Mouse (Mus musculus) thymus, adult 2 months (tissue): Measurements from ENCODE around the gene Gm9803.

Source experiments
- CTCF ChIP-seq: fragments of 200-500 bp; IDR thresholded peaks from 2 replicates; pipeline ENCODE4 v1.5.1; 2012; ENCODE audit warnings: mild to moderate bottlenecking, control low read depth, low read length, moderate library complexity, borderline replicate concordance; ENCODE audit not compliant: control insufficient read depth, poor library complexity, insufficient read depth; ENCODE audit errors: extremely low read depth
- POLR2A ChIP-seq: fragments of 200-500 bp; IDR thresholded peaks from 2 replicates; pipeline ENCODE4 v1.6.1; 2012; ENCODE audit warnings: mild to moderate bottlenecking, low read length, control low read depth, moderate library complexity; ENCODE audit not compliant: control insufficient read depth, poor library complexity, insufficient read depth; ENCODE audit errors: extremely low read depth

DNA sequence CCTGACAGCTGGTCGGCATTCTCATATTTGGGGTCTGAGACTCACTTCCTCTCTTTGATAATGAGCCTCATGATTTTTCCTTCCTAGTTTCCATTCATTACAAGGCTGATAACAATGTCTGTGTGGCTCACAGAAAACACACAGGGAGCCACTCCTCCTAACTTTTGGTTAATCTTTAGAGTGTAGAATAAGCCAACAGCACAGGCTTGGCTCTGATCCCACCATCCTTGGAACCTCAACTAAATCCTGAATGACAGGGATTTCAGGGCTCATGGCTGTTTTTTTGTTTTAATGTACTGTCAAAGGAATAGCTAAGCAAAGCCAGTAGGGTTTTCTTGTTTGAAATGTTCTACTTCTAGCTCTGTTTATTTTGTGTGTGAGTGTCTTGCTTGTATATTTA, 10.5 kb downstream of the Gm9803 start:
- no peak for TF ChIP-seq CTCF
- TF ChIP-seq POLR2A: no peak
